ENCODE assay signal across 11 mouse cellular contexts in genomic region chr11:82579841-82580415, GRCm38 (mm10).
DNase-seq lines count a peak whose midpoint lies in the region; ATAC-seq lines count a peak whose summit lies in the region.
"Had no signal": no experiment of that assay in that cellular context is flagged by ENCODE, and none has a peak within 500 bp of the region (broad histone marks: within the 10 kb centered on the region; RNA-seq: fewer than 3 reads in every experiment).

No protein-coding gene starts in this region.

- 0 out of 2 replicates have a peak overlapping the region, but pooled peaks have one; percentile 12 for H3K4me2 ChIP-seq in forebrain, embryonic 15.5 days (replicated peaks)
- H3K4me2 ChIP-seq in neural tube, embryonic 13.5 days, result no peak overlapping the region
- H3K4me2 ChIP-seq: embryonic facial prominence, embryonic 15.5 days had no signal

- H3K27ac ChIP-seq in forebrain, embryonic 15.5 days (replicated peaks), result peak overlapping the region; percentile 78
- H3K27ac ChIP-seq in neural tube, embryonic 13.5 days (replicated peaks), result peak overlapping the region; percentile 78
- H3K27ac ChIP-seq: embryonic facial prominence, embryonic 15.5 days; heart, embryonic 10.5 days; liver, embryonic 14.5 days had no signal

- H3K4me1 ChIP-seq in forebrain, embryonic 15.5 days, result peaks cover 15% of the 10 kb centered on the region
- peaks cover 18% of the 10 kb centered on the region for H3K4me1 ChIP-seq in neural tube, embryonic 13.5 days (replicated peaks)
- H3K4me1 ChIP-seq: embryonic facial prominence, embryonic 15.5 days; heart, embryonic 10.5 days had no signal

- H3K9ac ChIP-seq in forebrain, embryonic 15.5 days (replicated peaks), result no peak overlapping the region
- H3K9ac ChIP-seq in neural tube, embryonic 13.5 days, result no peak overlapping the region
- H3K9ac ChIP-seq: embryonic facial prominence, embryonic 15.5 days; liver, embryonic 14.5 days had no signal

- H3K27me3 ChIP-seq in forebrain, embryonic 15.5 days, result no peaks in the 10 kb centered on the region
- peaks cover 41% of the 10 kb centered on the region for H3K27me3 ChIP-seq in neural tube, embryonic 13.5 days
- H3K27me3 ChIP-seq: embryonic facial prominence, embryonic 15.5 days had no signal

- H3K4me3 ChIP-seq in forebrain, embryonic 15.5 days, result no peak overlapping the region
- no peak overlapping the region for H3K4me3 ChIP-seq in neural tube, embryonic 13.5 days
- H3K4me3 ChIP-seq: embryonic facial prominence, embryonic 15.5 days; heart, embryonic 10.5 days had no signal

- ATAC-seq in forebrain, embryonic 15.5 days (replicated peaks), result peak; percentile 76
- ATAC-seq in neural tube, embryonic 13.5 days (ENCODE audit: low read depth), result peak; percentile 70; the same call in 1 of the 2 replicates

- peak; percentile 6 for DNase-seq in kidney, adult 11 months
- DNase-seq in kidney, postnatal 10 days, result no peak
- DNase-seq in layer of hippocampus, adult 8-10 months (ENCODE audit: low spot score in 2 of 2), result peak; percentile 49 to 54
- DNase-seq in MN1 (ENCODE audit: low spot score), result no peak
- DNase-seq in adrenal gland, adult 2 months, result no peak
- DNase-seq in liver, result no peak

- no peaks in the 10 kb centered on the region for H3K9me3 ChIP-seq in forebrain, embryonic 15.5 days
- no peaks in the 10 kb centered on the region for H3K9me3 ChIP-seq in neural tube, embryonic 13.5 days
- H3K9me3 ChIP-seq: embryonic facial prominence, embryonic 15.5 days; heart, embryonic 10.5 days had no signal

- H3K36me3 ChIP-seq in forebrain, embryonic 15.5 days, result no peaks in the 10 kb centered on the region
- no peaks in the 10 kb centered on the region for H3K36me3 ChIP-seq in neural tube, embryonic 13.5 days
- H3K36me3 ChIP-seq: embryonic facial prominence, embryonic 15.5 days; heart, embryonic 10.5 days had no signal

- 3% methylated on average over 7 of the region's 7 CpGs for WGBS in forebrain, embryonic 15.5 days
- 10% methylated on average over 7 of the region's 7 CpGs for WGBS in neural tube, embryonic 13.5 days

Comparison
In these comparisons a context has a peak if more than half of its experiments do, and no peak if none do; other contexts are left out.
1. DNase-seq: peak in kidney, adult 11 months (single experiment) and layer of hippocampus, adult 8-10 months (2 of 2); none in kidney, postnatal 10 days (single experiment), MN1 (single experiment), adrenal gland, adult 2 months (single experiment) and liver (single experiment).